Mouse (Mus musculus): ENCODE measurements around the gene Zik1.

GRCm38 (mm10) chr7:10479813-10480212 lies 15.4 kb downstream of the Zik1 start:
- TF ChIP-seq CTCF (conservative IDR thresholded peaks at IDR 0.05; ENCODE audit: low read length): no peak
- no peak for TF ChIP-seq POU5F1 (IDR thresholded peaks at IDR 0.05; ENCODE audit: borderline replicate concordance, low read length)
